Mouse (Mus musculus): ENCODE measurements at regions not wholly inside any gene's neighbourhood (a gene's known extent, or its start where the extent isn't known, plus 50 kb on each side); places are given as distances from the start of the nearest gene placed in this dataset.

DNA sequence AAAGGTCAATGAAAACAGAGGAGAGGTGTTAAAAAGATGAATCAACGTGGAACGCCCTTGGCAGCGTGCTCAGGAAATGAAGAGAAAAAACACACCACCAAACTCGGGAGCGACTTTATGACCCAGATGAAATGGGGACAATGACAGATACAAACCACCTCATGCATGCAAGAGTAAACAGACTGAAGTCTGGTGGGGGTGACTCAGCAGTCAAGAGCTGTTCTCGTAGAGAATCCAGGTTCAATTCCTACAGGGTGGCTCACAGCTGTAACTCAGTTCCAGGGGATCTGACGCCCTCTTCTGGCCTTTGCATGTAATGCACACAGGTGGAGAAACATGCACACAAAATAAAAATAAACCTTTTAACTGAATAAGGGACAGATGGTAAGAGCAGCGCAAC, 215.9 kb upstream of the Dio3 start:
- peak; percentile 47 for TF ChIP-seq CTCF (IDR thresholded peaks at IDR 0.05; ENCODE audit: low read depth)
- TF ChIP-seq EP300 (optimal IDR thresholded peaks at IDR 0.05) = no peak

Data from stomach, postnatal 0 days (tissue).